Mouse (Mus musculus) MEL (cell line): ENCODE measurements around the gene Cdkl3. TPM values are rescaled to one million over a fixed set of nuclear protein-coding genes. Genes with fewer than 3 reads are reported as not detected.

Source experiments
- DNase-seq: peaks from one replicate; pipeline ENCODE4 v3.0.0; 2011; ENCODE audit warnings: low read depth, low spot score
- H3K27ac ChIP-seq: 2 replicates; pipeline ENCODE4 v1.5.1; 2012; ENCODE audit warnings: low read depth, mild to moderate bottlenecking, control low read depth, low read length, moderate library complexity; ENCODE audit not compliant: control insufficient read depth
- H3K27me3 ChIP-seq, 2 experiments: fragments of 150-350 bp in 1 of 2; sonication (generic) in 1 of 2; 2 replicates each; pipeline ENCODE4 v1.6.1; 2012; ENCODE audit warnings: low read length in 2 of 2, mild to moderate bottlenecking in 2 of 2, improper control_type of control experiment in 1 of 2, moderate library complexity in 1 of 2; ENCODE audit not compliant: insufficient read depth in 2 of 2, control insufficient read depth in 1 of 2
- H3K36me3 ChIP-seq, 2 experiments: 2 replicates each; pipeline ENCODE4 v1.6.1; 2012 to 2014; ENCODE audit warnings: low read length in 2 of 2, improper control_type of control experiment in 1 of 2, inconsistent platforms in 1 of 2, mild to moderate bottlenecking in 1 of 2; ENCODE audit not compliant: insufficient read depth in 2 of 2, control insufficient read depth in 1 of 2
- H3K4me1 ChIP-seq, 2 experiments: fragments of 150-350 bp in 1 of 2; sonication (generic) in 1 of 2; 2 replicates each; pipeline ENCODE4 v1.6.1; 2012; ENCODE audit warnings: low read length in 2 of 2, improper control_type of control experiment in 1 of 2, mild to moderate bottlenecking in 1 of 2; ENCODE audit not compliant: insufficient read depth in 2 of 2, control insufficient read depth in 1 of 2
- H3K4me3 ChIP-seq, 2 experiments: fragments of 150-350 bp in 1 of 2; sonication (generic) in 1 of 2; 2 replicates each; pipeline ENCODE4 v1.5.1; 2012; ENCODE audit warnings: low read depth in 2 of 2, low read length in 2 of 2, mild to moderate bottlenecking in 2 of 2, moderate library complexity in 2 of 2, control low read depth in 1 of 2, improper control_type of control experiment in 1 of 2; ENCODE audit not compliant: control insufficient read depth in 1 of 2, insufficient read depth in 1 of 2
- H3K79me2 ChIP-seq: 2 replicates; pipeline ENCODE4 v1.6.1; 2012; ENCODE audit warnings: mild to moderate bottlenecking, low read length, moderate library complexity; ENCODE audit not compliant: control insufficient read depth, poor library complexity, insufficient read depth
- H3K9ac ChIP-seq: 2 replicates; pipeline ENCODE4 v1.6.1; 2012; ENCODE audit warnings: low read depth, mild to moderate bottlenecking, control low read depth, low read length, moderate library complexity; ENCODE audit not compliant: control insufficient read depth, poor library complexity, severe bottlenecking
- H3K9me3 ChIP-seq: fragments of 150-350 bp; sonication (generic); replicated peaks from 2 replicates; pipeline ENCODE4 v1.6.1; 2012; ENCODE audit warnings: mild to moderate bottlenecking, low read length, improper control_type of control experiment, moderate library complexity; ENCODE audit not compliant: insufficient read depth
- BHLHE40 ChIP-seq: IDR thresholded peaks from 2 replicates; pipeline ENCODE4 v1.6.1; 2012; ENCODE audit warnings: low read depth, mild to moderate bottlenecking, inconsistent platforms, low read length, improper control_type of control experiment, borderline replicate concordance
- CHD2 ChIP-seq: IDR thresholded peaks from 2 replicates; pipeline ENCODE4 v1.6.1; 2011; ENCODE audit warnings: low read length, improper control_type of control experiment
- CTCF ChIP-seq, 3 experiments: IDR thresholded peaks in 2 of 3; conservative IDR thresholded peaks in 1 of 3; 2 replicates each; pipeline ENCODE4 v1.5.1; 2011 to 2012; ENCODE audit warnings: low read length in 3 of 3, low read depth in 2 of 3, mild to moderate bottlenecking in 2 of 3, improper control_type of control experiment in 1 of 3, inconsistent platforms in 1 of 3, mixed read lengths in 1 of 3, moderate library complexity in 1 of 3; ENCODE audit not compliant: control insufficient read depth in 1 of 3, insufficient read depth in 1 of 3, poor library complexity in 1 of 3, severe bottlenecking in 1 of 3
- ELF1 ChIP-seq: IDR thresholded peaks from 2 replicates; pipeline ENCODE4 v1.6.1; 2014; ENCODE audit warnings: low read depth, mild to moderate bottlenecking, inconsistent platforms, low read length, improper control_type of control experiment, moderate library complexity
- EP300 ChIP-seq, 2 experiments: IDR thresholded peaks; 2 replicates each; pipeline ENCODE4 v1.6.1; 2011; ENCODE audit warnings: improper control_type of control experiment in 2 of 2, low read length in 2 of 2, low read depth in 1 of 2, mild to moderate bottlenecking in 1 of 2
- HCFC1 ChIP-seq: IDR thresholded peaks from 2 replicates; pipeline ENCODE4 v1.6.1; 2012; ENCODE audit warnings: low read depth, mild to moderate bottlenecking, inconsistent platforms, low read length, improper control_type of control experiment, moderate library complexity
- JUND ChIP-seq: IDR thresholded peaks from 2 replicates; pipeline ENCODE4 v1.6.1; 2011; ENCODE audit warnings: low read depth, mild to moderate bottlenecking, improper control_type of control experiment, low read length
- KAT2A ChIP-seq: conservative IDR thresholded peaks from 2 replicates; pipeline ENCODE4 v1.6.1; 2012; ENCODE audit warnings: low read depth, low read length, improper control_type of control experiment, inconsistent platforms
- MAFK ChIP-seq: IDR thresholded peaks from 2 replicates; pipeline ENCODE4 v1.6.1; 2011; ENCODE audit warnings: low read depth, mild to moderate bottlenecking, low read length, improper control_type of control experiment, borderline replicate concordance
- MEF2A ChIP-seq: IDR thresholded peaks from 2 replicates; pipeline ENCODE4 v1.6.1; 2014; ENCODE audit warnings: low read depth, mild to moderate bottlenecking, inconsistent platforms, low read length, improper control_type of control experiment; ENCODE audit not compliant: poor library complexity, insufficient replicate concordance, severe bottlenecking; ENCODE audit errors: extremely low read depth
- MYB ChIP-seq: IDR thresholded peaks from 2 replicates; pipeline ENCODE4 v1.6.1; 2011; ENCODE audit warnings: mild to moderate bottlenecking, low read depth, low read length, improper control_type of control experiment
- NELFE ChIP-seq: IDR thresholded peaks from 2 replicates; pipeline ENCODE4 v1.6.1; 2011; ENCODE audit warnings: low read depth, low read length, improper control_type of control experiment
- POLR2A ChIP-seq, 2 experiments: IDR thresholded peaks; 2 replicates each; pipeline ENCODE4 v1.6.1; 2011 to 2012; ENCODE audit warnings: low read length in 2 of 2, mild to moderate bottlenecking in 2 of 2, control low read depth in 1 of 2, improper control_type of control experiment in 1 of 2, low read depth in 1 of 2, moderate library complexity in 1 of 2; ENCODE audit not compliant: control insufficient read depth in 1 of 2, insufficient read depth in 1 of 2, poor library complexity in 1 of 2
- SMC3 ChIP-seq: IDR thresholded peaks from 2 replicates; pipeline ENCODE4 v1.6.1; 2011; ENCODE audit warnings: low read depth, low read length, improper control_type of control experiment
- TAL1 ChIP-seq: IDR thresholded peaks from 2 replicates; pipeline ENCODE4 v1.6.1; 2012; ENCODE audit warnings: mild to moderate bottlenecking, inconsistent platforms, low read length, moderate library complexity, mixed read lengths
- TBP ChIP-seq: IDR thresholded peaks from 2 replicates; pipeline ENCODE4 v1.8.0; 2011; ENCODE audit warnings: low read depth, low read length, improper control_type of control experiment
- UBTF ChIP-seq: IDR thresholded peaks from 2 replicates; pipeline ENCODE4 v1.6.1; 2012; ENCODE audit warnings: low read depth, mild to moderate bottlenecking, inconsistent platforms, low read length, improper control_type of control experiment, moderate library complexity, borderline replicate concordance; ENCODE audit not compliant: insufficient read depth
- USF1 ChIP-seq: IDR thresholded peaks from 2 replicates; pipeline ENCODE4 v1.6.1; 2014; ENCODE audit warnings: low read depth, mild to moderate bottlenecking, inconsistent platforms, low read length, improper control_type of control experiment, moderate library complexity
- USF2 ChIP-seq, 2 experiments: IDR thresholded peaks; 2 replicates each; pipeline ENCODE4 v1.6.1; 2011 to 2012; ENCODE audit warnings: improper control_type of control experiment in 2 of 2, low read length in 2 of 2, borderline replicate concordance in 1 of 2, inconsistent platforms in 1 of 2, low read depth in 1 of 2, mild to moderate bottlenecking in 1 of 2; ENCODE audit not compliant: insufficient read depth in 1 of 2
- ZC3H11A ChIP-seq: IDR thresholded peaks from 2 replicates; pipeline ENCODE4 v1.6.1; 2012; ENCODE audit warnings: low read depth, mild to moderate bottlenecking, inconsistent platforms, low read length, improper control_type of control experiment
- polyA plus RNA-seq, 2 experiments: library from polyadenylated mRNA; stranded (reverse) in 1 of 2; unstranded in 1 of 2; fragments of >175 nt in 1 of 2; fragments of >200 nt in 1 of 2; gene quantifications; 2 replicates each; pipeline versions ENCODE4 v1.2.1 to v1.2.4; 2012; ENCODE audit warnings: low replicate concordance in 2 of 2, low read depth in 1 of 2; ENCODE audit not compliant: insufficient read length in 2 of 2, insufficient read depth in 1 of 2, missing spikeins in 1 of 2
- total RNA-seq: library from RNA; depleted of rRNA; stranded (reverse); fragments of 300-350 nt; gene quantifications from 2 replicates; pipeline ENCODE4 v1.2.3, GENCODE M21; 2012

The Cdkl3 gene
- total and polyA plus RNA-seq, 3 experiments, result 3.7 to 4.9 TPM; not detected in 1

- TF ChIP-seq BHLHE40 (no peak), USF2 (IDR thresholded peaks at IDR 0.05; ENCODE audit: borderline replicate concordance in 1 of 2, insufficient read depth in 1 of 2, low read depth in 1 of 2, low read length in 2 of 2) (no peak), MEF2A (no peak), HCFC1 (no peak), CHD2 (no peak)
These were observed 29.9 kb downstream of the Cdkl3 start for GRCm38 (mm10) chr11:52033953-52034352.

GRCm38 (mm10) chr11:52035905-52036304 lies 31.9 kb downstream of the Cdkl3 start:
- H3K27me3 ChIP-seq, result no peaks in the 10 kb centered on the region

More at GRCm38 (mm10) chr11:52033953-52034352, 29.9 kb downstream of the Cdkl3 start:
- no peak overlapping the region for H3K4me3 ChIP-seq
- no peaks in the 10 kb centered on the region for H3K27me3 ChIP-seq
- H3K36me3 ChIP-seq, result peaks cover 0 to 4% of the 10 kb centered on the region in 2 experiments; a peak in 2 of 4 replicates
- no peaks in the 10 kb centered on the region for H3K4me1 ChIP-seq
- no peaks in the 10 kb centered on the region for H3K9me3 ChIP-seq
- no peak overlapping the region for H3K27ac ChIP-seq
- DNase-seq, result no peak
- H3K79me2 ChIP-seq, result no peaks in the 10 kb centered on the region
- no peak overlapping the region for H3K9ac ChIP-seq

GRCm38 (mm10) chr11:52037659-52038058 lies 33.6 kb downstream of the Cdkl3 start:
- Histone ChIP-seq H3K27me3 (no peaks in the 10 kb centered on the region), H3K79me2 (no peaks in the 10 kb centered on the region), H3K4me3 (no peak overlapping the region), H3K4me1 (no peaks in the 10 kb centered on the region), H3K9ac (no peak overlapping the region), H3K27ac (no peak overlapping the region)
- DNase-seq, result no peak
- no peak for TF ChIP-seq MAFK
- TF ChIP-seq SMC3, result no peak
- no peak for TF ChIP-seq TAL1
- TF ChIP-seq POLR2A (IDR thresholded peaks at IDR 0.05; ENCODE audit: control insufficient read depth in 1 of 2, insufficient read depth in 1 of 2, low read depth in 1 of 2, low read length in 2 of 2, poor library complexity in 1 of 2), result no peak
- TF ChIP-seq UBTF, result no peak
- TF ChIP-seq TBP, result no peak
- TF ChIP-seq, all 39 proteins: peak for 0
- H3K9me3 ChIP-seq, result no peaks in the 10 kb centered on the region
- H3K36me3 ChIP-seq, result peaks cover 0 to 4% of the 10 kb centered on the region in 2 experiments; a peak in 2 of 4 replicates

More at GRCm38 (mm10) chr11:52035905-52036304, 31.9 kb downstream of the Cdkl3 start:
- peaks cover 0 to 4% of the 10 kb centered on the region in 2 experiments; a peak in 2 of 4 replicates for H3K36me3 ChIP-seq
- H3K79me2 ChIP-seq, result no peaks in the 10 kb centered on the region
- DNase-seq, result peak; percentile 47
- no peaks in the 10 kb centered on the region for H3K4me1 ChIP-seq
- H3K4me3 ChIP-seq, result no peak overlapping the region
- TF ChIP-seq KAT2A (no peak), MYB (no peak), POLR2A (IDR thresholded peaks at IDR 0.05; ENCODE audit: control insufficient read depth in 1 of 2, insufficient read depth in 1 of 2, low read depth in 1 of 2, low read length in 2 of 2, poor library complexity in 1 of 2) (no peak), USF1 (no peak), ZC3H11A (no peak), CTCF (IDR thresholded peaks at IDR 0.05 in 2 of 3, conservative IDR thresholded peaks at IDR 0.05 in 1 of 3; ENCODE audit: control insufficient read depth in 1 of 3, insufficient read depth in 1 of 3, low read depth in 2 of 3, low read length in 3 of 3, poor library complexity in 1 of 3, severe bottlenecking in 1 of 3) (no peak), EP300 (IDR thresholded peaks at IDR 0.05; ENCODE audit: low read depth in 1 of 2, low read length in 2 of 2) (0 out of 4 replicates have a peak, but pooled peaks of 1 of the 2 experiments have one; percentile 23), JUND (0 out of 2 replicates have a peak, but pooled peaks have one; percentile 54), ELF1 (0 out of 2 replicates have a peak, but pooled peaks have one; percentile 32), NELFE (no peak), TAL1 (no peak)
- TF ChIP-seq, all 39 proteins: peak for 3
- no peaks in the 10 kb centered on the region for H3K9me3 ChIP-seq
- no peak overlapping the region for H3K9ac ChIP-seq
- no peak overlapping the region for H3K27ac ChIP-seq
